Mouse (Mus musculus): ENCODE data around the gene Fblim1.

Fblim1 gene

GRCm38 (mm10) chr4:141600364-141600763, 5.5 kb downstream of the Fblim1 start:
- no peak for DNase-seq (ENCODE audit: low read depth, low spot score)

GRCm38 (mm10) chr4:141599251-141600141, 6.4 kb downstream of the Fblim1 start:
- DNase-seq (ENCODE audit: low read depth, low spot score) = peak; percentile 56

- peak; percentile 26 for DNase-seq (ENCODE audit: low read depth, low spot score)
These were observed 7.0 kb downstream of the Fblim1 start for GRCm38 (mm10) chr4:141598894-141599250.

GRCm38 (mm10) chr4:141598199-141598893, 7.5 kb downstream of the Fblim1 start:
- DNase-seq (ENCODE audit: low read depth, low spot score) = peak; percentile 60

GRCm38 (mm10) chr4:141596700-141597328, 9.1 kb downstream of the Fblim1 start:
- no peak for DNase-seq (ENCODE audit: low read depth, low spot score)

GRCm38 (mm10) chr4:141595605-141596268, 10.2 kb downstream of the Fblim1 start:
- no peak for DNase-seq (ENCODE audit: low read depth, low spot score)

- DNase-seq (ENCODE audit: low read depth, low spot score) = no peak
These were observed 10.8 kb downstream of the Fblim1 start for GRCm38 (mm10) chr4:141595138-141595537.

- peak; percentile 46 for DNase-seq (ENCODE audit: low read depth, low spot score)
These were observed 14.3 kb downstream of the Fblim1 start for GRCm38 (mm10) chr4:141591547-141591946.

GRCm38 (mm10) chr4:141583919-141584318, 22.0 kb downstream of the Fblim1 start:
- no peak for DNase-seq (ENCODE audit: low read depth, low spot score)

GRCm38 (mm10) chr4:141581051-141581450, 24.8 kb downstream of the Fblim1 start:
- no peak for DNase-seq (ENCODE audit: low read depth, low spot score)

- DNase-seq (ENCODE audit: low read depth, low spot score) = no peak
These were observed 27.1 kb downstream of the Fblim1 start for GRCm38 (mm10) chr4:141578833-141579232.

GRCm38 (mm10) chr4:141576877-141577276, 29.0 kb downstream of the Fblim1 start:
- DNase-seq (ENCODE audit: low read depth, low spot score) = no peak

GRCm38 (mm10) chr4:141576404-141576803, 29.5 kb downstream of the Fblim1 start:
- no peak for DNase-seq (ENCODE audit: low read depth, low spot score)

- DNase-seq (ENCODE audit: low read depth, low spot score) = peak; percentile 86
These were observed 30.9 kb downstream of the Fblim1 start for GRCm38 (mm10) chr4:141574789-141575702.

- no peak for DNase-seq (ENCODE audit: low read depth, low spot score)
These were observed 32.4 kb downstream of the Fblim1 start for GRCm38 (mm10) chr4:141573359-141573966.

GRCm38 (mm10) chr4:141572668-141573358, 33.1 kb downstream of the Fblim1 start:
- DNase-seq (ENCODE audit: low read depth, low spot score) = no peak

- DNase-seq (ENCODE audit: low read depth, low spot score) = no peak
These were observed 34.0 kb downstream of the Fblim1 start for GRCm38 (mm10) chr4:141571934-141572333.

- DNase-seq (ENCODE audit: low read depth, low spot score) = no peak
These were observed 34.6 kb downstream of the Fblim1 start for GRCm38 (mm10) chr4:141571337-141571739.

- DNase-seq (ENCODE audit: low read depth, low spot score) = no peak
These were observed 35.1 kb downstream of the Fblim1 start for GRCm38 (mm10) chr4:141570821-141571220.

- no peak for DNase-seq (ENCODE audit: low read depth, low spot score)
These were observed 35.9 kb downstream of the Fblim1 start for GRCm38 (mm10) chr4:141570004-141570403.

Data from forelimb bud, embryonic 11.5 days (tissue).